Mouse (Mus musculus): ENCODE data around the gene Maneal.
A peak's percentile ranks its signal among the peaks of the same experiment; 100 is the strongest.

Maneal gene

DNA sequence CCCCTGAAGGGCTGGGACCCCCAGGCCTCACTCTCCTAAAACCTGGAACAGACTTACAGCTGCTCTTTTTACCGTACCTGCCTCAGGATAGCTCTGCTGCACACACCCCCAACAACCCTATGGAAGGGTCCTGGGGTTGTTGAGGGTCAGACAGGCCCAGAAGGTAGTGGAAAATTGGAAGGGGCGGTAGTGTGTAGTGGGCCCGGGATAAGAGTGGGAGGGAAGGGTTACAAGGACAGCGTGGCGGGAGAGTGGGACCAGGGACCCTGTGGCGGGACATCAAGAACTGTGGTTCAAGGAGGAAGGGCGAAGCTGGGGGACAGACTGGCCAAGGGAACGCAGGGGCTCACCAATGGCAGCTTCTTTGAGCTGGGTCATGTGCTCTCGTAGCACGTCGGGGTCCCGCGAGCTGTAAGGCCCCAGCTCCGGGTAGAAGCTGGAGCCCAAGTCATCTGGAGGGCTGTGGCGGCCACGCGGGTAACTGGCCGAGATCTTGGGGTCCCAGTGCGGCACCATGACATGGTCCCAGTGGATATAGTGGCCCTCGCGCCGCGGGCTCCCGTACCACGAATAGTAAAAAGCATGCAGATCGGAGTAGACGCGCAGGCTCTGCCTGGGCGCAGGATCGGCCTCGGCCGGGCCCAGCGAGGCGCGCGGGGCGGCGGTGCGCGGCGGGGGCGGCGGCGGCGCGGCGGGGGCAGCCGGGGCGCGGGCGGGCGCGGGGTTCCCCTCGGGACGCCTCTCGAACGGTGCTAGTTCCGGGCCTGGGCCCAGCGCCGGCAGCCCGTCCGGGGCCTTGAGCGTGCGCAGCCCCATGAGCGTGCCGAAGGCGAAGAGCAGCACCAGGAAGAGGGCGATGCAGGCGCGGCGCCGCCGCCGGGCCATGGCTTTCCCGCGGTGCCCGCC lies at the start of gene Maneal:
TSS of gene Maneal (minus strand) at position 889 of the 906 bp plus-strand sequence.
- no peak for DNase-seq (ENCODE audit: low spot score in 2 of 2)

DNA sequence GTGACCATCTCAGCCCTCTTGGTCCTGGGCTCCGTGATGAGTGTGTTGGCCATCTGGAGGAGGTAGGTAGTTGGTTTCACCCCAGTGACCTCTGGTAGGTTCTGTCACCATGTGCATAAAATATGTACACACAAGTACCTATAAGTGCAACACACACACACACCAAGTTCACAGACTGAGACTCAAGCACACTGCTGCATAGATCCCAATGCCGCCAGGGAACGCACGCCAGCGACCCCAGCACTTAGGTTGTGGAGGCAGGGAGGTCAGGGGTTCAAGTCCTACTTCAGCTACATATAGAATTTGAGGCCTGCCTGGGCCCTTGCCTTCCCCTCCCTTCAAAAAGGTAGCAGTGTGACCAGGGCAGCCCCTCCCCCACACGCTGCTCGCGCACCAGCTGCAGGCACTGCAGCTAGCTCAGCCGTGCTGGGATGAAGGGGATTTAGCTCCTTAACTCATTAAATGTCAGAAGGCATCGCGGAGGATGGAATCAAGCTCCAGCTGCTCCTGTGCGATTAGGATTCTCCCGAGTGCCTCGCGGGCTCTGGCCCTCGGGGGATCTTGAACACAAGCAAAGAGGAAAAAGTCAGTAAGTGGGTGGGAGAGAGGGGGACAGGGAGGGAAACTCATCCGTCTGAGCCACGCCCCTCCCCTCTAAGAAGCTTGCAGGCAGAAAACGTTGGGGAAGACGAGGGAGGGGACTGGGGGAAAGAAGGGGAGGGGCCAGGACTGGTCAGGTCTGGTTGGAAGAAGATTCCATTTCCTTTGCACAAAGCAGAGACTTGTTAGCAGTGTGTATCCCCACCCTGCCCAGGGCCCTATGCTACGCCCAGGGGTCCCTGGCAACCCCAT lies 44.2 kb upstream of the Maneal start:
- DNase-seq (ENCODE audit: low spot score in 2 of 2): no peak

DNA sequence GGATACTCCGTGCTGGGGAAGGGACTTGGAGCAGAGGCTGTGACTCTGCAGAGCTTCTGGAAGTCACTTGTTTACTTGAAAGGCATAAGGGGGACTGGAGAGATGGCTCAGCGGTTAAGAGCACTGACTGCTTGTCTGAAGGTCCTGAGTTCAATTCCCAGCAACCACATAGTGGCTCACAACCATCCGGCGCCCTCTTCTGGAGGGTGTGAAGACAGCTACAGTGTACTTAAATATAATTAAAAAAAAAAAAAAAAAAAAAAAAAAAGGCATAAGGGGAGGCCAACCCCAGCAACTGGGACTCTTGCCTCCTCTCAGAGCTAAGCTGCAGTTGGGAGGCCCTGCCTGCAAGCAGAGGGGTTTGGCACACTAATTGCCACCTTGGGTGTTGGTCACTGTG lies 43.4 kb upstream of the Maneal start:
- DNase-seq (ENCODE audit: low spot score in 2 of 2): no peak

DNA sequence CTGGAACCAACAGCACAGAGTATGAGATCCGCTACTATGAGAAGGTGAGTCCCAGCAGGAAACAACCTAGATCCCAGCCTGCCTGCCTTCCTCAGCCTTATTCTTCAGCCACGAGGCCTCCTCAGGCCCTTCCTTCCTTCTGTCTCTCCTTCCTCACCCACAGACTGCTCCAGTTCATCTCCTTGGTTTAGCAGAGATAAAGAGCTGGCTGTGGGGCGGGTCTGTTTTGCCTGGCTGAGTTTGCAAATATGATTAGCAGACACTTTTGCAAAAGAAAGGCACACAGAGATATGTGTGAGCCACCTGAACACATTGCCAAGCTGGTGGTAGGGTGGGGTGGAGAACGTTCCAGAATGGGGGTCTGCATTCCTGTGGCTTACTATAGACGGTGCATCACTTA lies 37.9 kb upstream of the Maneal start:
- no peak for DNase-seq (ENCODE audit: low spot score in 2 of 2)

DNA sequence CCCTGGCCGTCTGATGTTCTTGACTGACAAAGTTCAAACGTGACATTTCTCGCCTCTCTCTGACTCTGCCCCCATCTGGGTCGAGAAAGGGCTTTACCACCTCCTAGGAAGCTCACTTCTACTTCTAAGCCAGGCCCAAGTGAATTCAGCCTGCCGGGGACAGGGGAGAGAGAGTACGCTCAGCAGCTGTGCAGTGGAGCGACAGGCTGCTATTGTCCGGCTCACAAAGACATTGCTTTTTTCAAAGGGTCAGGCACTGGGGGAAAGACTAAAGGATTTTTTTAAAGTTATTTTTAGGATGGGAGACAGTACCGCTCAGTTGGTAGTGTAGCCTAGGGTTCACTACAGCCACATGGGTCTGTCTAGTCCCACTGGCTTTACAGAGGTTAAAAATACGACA lies 36.5 kb upstream of the Maneal start:
- no peak for DNase-seq (ENCODE audit: low spot score in 2 of 2)

DNA sequence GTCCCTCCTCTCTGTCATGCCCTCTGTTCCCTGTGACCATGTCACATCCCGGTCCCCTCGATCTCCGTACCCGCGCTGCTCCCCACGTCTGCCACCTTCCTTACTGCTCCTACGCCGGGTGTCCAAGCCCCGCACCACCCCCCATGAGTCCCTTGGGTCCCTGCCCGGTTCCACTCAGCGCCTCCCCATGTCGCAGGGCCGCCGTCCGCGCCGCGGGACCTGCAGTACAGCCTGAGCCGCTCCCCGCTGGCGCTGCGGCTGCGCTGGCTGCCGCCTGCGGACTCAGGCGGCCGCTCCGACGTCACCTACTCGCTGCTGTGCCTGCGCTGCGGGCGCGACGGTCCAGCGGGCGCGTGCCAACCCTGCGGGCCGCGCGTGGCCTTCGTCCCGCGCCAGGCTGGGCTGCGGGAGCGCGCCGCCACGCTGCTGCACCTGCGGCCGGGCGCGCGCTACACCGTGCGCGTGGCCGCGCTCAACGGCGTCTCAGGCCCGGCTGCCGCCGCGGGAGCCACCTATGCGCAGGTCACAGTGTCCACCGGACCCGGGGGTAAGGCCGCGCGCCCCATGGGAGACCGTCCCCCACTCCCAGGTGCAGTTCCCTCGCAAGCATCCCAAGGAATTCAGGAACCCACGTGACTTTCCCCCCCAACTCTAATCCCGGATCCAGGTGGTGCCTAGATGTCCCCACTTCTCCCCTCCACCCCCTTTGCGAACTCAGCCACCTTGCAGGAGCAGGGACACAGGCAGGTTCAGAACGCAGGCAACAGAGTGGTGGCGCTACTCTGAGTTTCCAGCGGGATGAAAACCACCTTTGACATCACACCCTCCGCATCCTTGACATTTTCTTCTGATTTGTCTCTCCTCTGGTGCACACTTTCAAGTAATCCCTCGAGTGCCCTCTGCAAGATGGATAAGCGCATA lies 32.8 kb upstream of the Maneal start:
- DNase-seq (ENCODE audit: low spot score in 2 of 2): peak in 1 of 2 experiments; percentile 34

DNA sequence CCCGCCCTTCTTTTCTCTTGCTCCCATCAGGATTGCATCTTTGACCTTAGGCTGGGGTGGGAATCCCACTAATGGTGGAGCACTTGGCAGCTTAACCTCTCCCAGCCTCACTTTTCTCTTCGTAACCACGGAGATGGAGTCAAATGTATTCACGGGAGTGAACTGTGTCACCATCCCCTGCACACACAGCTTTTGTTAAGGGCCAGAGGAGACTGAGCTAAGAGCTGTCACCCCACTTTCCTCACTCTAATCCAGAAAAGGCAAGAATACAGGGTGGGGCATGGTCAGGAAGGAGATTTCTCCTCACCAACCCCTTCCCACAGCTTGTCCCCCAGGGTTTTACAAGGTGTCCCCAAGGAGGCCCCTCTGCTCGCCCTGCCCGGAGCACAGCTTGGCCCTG lies 31.8 kb upstream of the Maneal start:
- DNase-seq (ENCODE audit: low spot score in 2 of 2): no peak

DNA sequence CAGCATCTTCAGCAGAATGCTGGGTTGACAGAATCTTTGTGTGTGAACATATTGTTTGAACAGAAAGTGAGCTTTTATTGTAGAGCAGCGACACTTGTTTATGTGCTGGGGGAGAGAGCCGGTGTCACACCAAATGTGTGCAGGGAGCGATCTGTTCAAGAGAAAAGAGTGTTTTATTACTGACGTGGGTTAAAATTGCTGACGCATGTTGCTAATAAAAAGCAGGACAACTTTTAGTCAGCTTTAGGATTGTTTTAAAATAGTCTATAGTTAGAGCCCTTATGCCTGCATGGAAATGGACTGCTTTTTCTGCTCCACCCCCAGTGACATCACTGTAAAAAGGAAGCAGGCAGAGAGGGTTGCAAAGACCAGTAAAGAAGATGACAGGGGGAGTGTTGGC lies 28.9 kb upstream of the Maneal start:
- DNase-seq (ENCODE audit: low spot score in 2 of 2): no peak

DNA sequence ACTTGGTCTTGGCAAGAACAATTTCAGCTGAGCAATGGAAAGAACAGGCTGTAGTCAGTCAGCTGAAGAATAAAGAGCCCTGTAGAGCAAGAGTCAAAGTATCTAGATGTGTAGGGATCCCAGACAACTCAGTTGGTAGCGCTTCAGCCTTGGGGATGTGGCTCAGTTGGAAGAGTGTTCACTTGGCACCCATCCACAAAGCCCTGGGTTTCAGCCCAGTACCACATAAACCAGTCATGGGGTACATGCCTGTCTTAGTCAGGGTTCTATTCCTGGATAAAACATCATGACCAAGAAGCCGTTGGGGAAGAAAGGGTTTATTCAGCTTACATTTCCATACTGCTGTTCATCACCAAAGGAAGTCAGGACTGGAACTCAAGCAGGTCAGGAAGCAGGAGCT lies 28.0 kb upstream of the Maneal start:
- DNase-seq (ENCODE audit: low spot score in 2 of 2): no peak

DNA sequence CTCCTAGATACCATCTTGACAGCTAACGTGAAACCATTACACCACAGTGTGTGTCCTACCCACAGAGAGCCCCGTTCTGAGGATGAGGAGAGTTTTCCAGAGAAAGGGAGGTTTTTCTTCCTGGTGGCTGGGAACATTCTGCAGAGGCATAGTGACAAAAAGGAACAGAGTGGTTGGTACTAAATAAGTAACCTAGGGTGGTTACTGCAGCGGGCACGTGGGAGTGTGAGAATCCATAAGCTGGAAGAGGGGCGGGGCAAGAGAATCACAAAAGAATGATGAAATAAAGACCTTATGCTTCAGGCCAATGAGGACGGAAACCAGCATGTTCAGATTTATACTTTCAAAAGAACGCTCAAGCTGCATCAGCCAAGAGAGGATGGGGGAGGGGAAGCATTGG lies 26.7 kb upstream of the Maneal start:
- DNase-seq (ENCODE audit: low spot score in 2 of 2): no peak

DNA sequence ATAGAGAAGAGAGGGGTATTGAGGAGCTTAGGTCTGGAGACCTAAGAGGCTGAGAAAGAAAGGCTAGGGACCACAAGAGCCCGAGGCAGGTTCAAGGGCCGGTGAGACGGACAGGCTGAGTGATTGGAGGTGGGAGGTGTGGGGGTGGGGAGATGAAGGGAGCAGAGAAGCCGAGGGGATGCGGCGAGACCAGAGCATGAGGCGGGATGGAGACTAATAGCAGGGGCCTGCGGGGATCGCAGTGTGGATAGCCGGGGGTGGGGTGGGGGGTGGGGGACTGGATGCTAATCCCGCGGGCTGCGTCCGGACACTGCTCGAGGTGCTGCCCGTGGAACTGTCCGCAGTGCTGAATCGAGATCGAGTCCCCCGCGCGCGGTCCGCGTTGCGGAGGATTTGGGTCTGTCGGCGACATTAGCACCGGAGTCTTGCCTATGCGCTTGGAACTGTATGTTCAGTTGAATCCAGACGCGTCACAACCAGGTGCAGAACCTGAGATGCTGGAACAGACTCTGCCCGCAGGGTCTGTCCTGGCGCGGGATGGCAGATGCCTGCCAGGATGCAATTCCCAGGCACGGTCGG lies 20.3 kb upstream of the Maneal start:
- DNase-seq (ENCODE audit: low spot score in 2 of 2): no peak

DNA sequence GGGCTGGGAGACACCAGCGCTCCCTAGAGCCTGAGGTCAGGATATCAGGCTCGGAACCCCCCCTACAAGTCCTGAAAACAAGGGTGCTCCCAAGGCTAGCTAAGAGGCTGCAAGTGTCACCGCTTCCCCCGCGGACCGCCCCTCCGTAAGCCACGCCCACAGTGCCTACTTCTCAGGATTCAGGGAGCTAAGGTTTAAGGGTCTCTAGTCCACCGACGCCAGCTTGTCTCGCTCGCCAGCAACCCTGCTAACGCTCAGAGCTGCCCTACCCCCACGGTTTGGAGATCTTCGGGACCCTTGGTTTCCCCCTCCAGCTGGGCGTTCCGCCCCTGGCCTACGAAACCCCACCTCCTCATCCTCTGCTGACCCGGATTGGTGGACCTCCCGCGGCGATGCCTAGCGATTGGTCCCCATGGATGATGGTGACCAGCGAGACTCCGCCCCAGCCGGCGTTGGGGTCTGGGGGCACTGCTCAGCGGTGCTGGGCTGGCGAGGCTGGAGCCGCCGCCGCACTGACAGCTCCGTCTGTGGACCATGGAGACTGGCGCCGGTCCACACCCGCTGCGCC lies 19.5 kb upstream of the Maneal start:
- DNase-seq (ENCODE audit: low spot score in 2 of 2): peak; percentile 81 to 82

DNA sequence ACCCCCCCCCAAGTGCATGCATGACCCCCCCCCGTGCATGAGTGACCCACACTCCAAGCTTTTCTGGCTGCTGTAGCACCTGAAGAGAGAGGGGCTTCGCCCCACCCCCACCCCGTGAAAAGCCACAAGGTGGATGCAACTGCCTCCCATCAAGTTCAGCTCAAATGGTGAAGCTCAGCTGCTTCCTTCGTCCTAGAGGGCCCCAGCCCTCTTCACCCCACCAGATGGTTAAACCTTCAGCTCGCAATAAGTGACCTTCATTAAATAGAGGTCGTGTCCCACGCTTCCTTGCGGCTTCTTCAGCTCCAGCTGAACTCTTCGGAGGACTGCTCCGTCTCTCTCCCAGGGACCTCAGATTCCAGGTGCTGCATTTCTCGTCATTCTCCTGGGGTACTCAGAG lies 18.6 kb upstream of the Maneal start, which contains the start of gene Epha10:
TSS of gene Epha10 (plus strand) at position 301 of the 400 bp plus-strand sequence.
- no peak for DNase-seq (ENCODE audit: low spot score in 2 of 2)

DNA sequence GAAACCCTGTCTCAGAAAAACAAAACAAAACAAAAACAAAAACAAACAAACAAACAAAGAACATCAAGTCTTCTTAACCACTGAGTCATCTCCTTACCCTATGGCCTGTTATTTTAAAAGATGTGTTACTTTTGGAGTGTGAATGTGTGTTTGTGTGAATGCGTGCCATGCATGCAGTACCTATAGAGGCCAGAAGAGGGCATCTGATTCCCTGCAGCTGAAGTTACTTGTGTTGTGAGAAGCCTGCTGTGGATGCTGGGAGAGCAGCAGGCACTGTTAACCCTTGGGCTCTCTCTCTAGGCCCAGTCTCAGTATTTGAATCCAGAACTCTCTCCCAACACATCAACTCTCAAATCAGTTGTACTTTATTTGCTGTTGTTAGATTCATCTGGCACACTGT lies 10.7 kb upstream of the Maneal start:
- no peak for DNase-seq (ENCODE audit: low spot score in 2 of 2)

DNA sequence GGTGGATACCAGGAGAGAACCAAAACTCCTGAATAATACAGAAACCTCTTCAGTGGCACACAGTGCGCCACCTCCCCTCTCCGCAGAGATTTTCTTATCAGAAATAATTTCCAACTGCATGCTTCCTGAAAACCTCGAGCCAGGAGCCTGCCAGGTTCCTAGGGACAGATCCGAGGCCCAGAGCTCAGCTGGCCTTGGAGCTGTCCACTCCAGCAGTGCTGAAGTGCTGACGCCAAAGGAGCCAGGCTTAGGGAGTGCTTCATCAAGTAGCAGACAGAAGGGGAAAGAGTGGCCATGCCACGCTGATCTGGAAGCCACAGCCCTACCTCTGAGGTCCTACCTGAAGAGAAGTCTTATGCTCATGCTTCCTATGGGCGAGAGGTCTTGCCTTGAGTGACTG lies 1.5 kb downstream of the Maneal start:
- DNase-seq (ENCODE audit: low spot score in 2 of 2): no peak

DNA sequence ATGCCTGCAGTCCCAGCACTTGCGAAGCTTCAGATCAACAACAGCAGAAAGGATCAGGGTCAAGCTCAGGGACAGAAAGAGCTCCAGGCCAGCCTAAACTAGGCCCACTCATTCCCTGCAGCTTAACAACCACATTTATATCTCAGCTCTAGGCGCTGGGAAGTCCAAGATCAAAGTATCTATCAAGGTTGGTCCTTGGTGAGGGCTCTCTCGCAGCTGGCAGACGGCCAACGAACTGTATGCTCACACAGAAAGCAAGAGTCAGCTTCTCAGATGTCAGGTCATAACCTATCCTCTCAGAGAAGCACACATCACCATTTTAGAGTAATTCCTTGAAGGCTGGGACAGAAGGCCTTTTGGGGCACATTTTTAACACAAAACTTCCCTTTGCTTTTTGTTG lies 3.6 kb downstream of the Maneal start:
- DNase-seq (ENCODE audit: low spot score in 2 of 2): no peak

DNA sequence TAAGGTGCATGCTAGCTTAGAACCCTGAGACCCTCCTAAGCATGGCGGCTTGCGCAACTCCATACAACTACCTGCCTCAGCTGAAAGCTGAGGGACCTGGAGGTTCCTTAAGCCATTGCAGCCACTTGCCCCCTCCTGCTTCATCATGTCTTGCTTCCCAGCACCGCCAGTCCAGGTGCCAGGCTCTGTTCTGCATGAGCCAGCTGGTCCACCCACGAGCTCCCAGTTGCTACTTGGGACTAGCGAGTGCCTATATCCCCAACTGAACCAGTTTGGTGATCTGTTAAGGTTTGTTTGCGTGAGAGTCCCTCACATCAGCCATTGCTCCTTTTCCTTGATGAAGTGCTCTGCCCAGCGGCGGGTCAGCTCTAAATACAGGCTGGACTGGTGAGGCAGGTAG lies 5.7 kb downstream of the Maneal start:
- DNase-seq (ENCODE audit: low spot score in 2 of 2): no peak

DNA sequence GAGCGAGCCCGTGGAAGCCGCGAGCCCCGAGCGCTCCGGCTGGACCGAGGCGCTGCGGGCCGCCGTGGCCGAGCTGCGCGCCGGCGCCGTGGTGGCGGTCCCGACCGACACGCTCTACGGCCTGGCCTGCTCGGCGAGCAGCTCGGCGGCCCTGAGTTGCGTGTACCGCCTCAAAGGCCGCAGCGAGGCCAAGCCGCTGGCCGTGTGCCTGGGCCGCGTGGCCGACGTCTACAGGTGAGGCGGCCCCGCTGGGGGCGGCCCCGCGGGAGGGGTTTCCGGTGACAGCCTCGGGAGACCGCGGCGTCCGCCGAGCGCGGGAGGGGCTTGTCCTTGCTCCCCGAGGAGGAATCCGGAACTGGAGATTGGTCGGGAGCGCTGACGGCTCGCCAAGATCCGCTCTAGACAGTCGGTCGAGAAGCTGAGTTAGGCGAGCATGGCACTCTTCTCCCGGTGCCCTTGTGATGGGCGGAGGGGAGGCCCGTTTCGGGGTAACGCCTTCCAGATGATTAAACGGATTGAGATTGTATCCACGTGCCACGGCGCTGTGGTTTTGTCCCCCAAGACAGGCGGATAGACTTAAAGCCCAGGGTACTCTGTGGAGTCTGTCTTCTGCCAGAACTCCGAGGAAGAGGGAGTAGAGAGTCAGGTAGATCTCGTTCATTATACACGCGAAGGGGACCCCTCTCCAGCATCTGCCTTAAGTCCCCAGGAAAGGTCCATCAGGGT lies 10.9 kb downstream of the Maneal start, which contains the start of gene 1110065P20Rik:
TSS of gene 1110065P20Rik (minus strand) at position 264 of the 726 bp plus-strand sequence.
- peak; percentile 61 to 68 for DNase-seq (ENCODE audit: low spot score in 2 of 2)

DNA sequence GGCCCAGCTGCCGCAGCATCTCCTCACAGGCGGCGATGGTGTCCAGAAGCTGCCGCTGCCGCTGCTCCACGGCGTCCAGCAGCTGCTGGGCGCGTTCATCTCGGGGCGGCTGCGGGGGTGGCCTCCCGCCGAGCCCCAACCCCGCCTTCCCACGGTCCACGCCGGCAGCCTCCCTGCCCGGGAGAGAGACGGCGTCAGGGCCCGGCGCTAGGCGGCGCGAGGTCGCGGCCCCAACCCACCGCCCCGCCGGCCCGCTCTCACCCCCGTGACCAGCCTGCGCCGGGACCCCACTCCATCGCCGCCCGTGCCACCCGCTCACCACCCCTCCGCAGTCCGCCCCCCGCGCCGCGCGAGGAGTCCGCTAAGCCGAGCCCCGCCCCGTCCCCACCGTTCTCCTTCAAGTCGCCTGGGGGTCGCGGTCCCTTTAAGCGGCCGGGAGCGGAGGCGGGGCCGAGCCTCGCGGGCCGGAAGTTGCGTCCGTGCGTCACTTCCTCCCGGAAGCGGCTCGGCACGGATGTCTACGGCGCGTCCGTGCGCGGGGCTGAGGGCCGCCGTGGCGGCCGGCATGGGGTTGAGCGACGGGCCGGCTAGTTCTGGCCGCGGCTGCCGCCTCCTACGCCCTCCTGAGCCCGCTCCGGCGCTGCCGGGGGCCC lies 11.6 kb downstream of the Maneal start, which contains the start of gene Yrdc:
TSS of gene Yrdc (plus strand) at position 419 of the 653 bp plus-strand sequence.
- peak; percentile 86 to 93 for DNase-seq (ENCODE audit: low spot score in 2 of 2)
